Mouse (Mus musculus) C2C12 (cell line): ENCODE results near the gene Col15a1.

ENCODE experiments used
- CEBPB ChIP-seq: IDR thresholded peaks from one replicate; pipeline ENCODE4 v1.6.1; 2011; ENCODE audit warnings: low read depth, mild to moderate bottlenecking, control low read depth, moderate library complexity
- CTCF ChIP-seq: IDR thresholded peaks from one replicate; pipeline ENCODE4 v1.5.1; 2011; ENCODE audit not compliant: control insufficient read depth, insufficient read depth, insufficient read length
- MAX ChIP-seq: IDR thresholded peaks from one replicate; pipeline ENCODE4 v1.6.1; 2011; ENCODE audit warnings: mild to moderate bottlenecking, control low read depth
- MYOD1 ChIP-seq: IDR thresholded peaks from one replicate; pipeline ENCODE4 v1.6.1; 2011; ENCODE audit warnings: low read depth; ENCODE audit not compliant: control insufficient read depth, insufficient read length
- MYOG ChIP-seq: IDR thresholded peaks from one replicate; pipeline ENCODE4 v1.6.1; 2011; ENCODE audit not compliant: control insufficient read depth, insufficient read length; ENCODE audit errors: extremely low read depth
- USF1 ChIP-seq: IDR thresholded peaks from one replicate; pipeline ENCODE4 v1.6.1; 2011; ENCODE audit warnings: low read depth, mild to moderate bottlenecking, control low read depth, moderate library complexity

DNA sequence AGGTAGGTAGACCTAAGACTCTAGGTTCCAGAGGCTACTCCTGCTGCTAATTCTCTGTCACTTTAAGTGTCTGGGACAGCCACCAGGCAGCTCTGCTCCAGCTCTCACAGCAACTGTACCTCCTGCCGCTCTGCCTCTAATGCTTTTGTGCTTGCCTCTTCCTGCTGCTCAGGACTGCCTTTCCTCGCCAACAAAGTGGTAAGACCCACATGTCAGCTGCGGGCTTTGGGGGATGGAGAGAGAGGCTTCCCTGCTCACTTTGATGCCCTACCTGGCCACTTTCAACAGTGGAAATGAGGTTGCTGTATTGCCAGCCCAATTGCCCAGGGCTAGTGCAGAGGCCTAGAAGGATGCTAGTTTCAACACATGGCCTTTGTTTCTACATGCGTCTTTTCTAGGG, 80.3 kb downstream of the Col15a1 start:
- TF ChIP-seq CTCF: no peak
- no peak for TF ChIP-seq USF1
- TF ChIP-seq CEBPB: no peak
- no peak for TF ChIP-seq MYOD1
- TF ChIP-seq MAX: no peak
- no peak for TF ChIP-seq MYOG
